Mouse (Mus musculus) thymus, postnatal 36 days (tissue): ENCODE data around the gene Armh3.
A peak's percentile ranks its signal among the peaks of the same experiment; 100 is the strongest.
"Not testable (repeated sequence)": the region's sequence is repeated elsewhere in the genome, so short reads cannot be mapped to it uniquely, and the experiment has no call there.

ENCODE experiments used
- DNase-seq, 2 experiments: peaks; one replicate each; pipeline ENCODE4 v3.0.0; 2022; ENCODE audit warnings: mixed read lengths in 2 of 2

Gene Armh3

DNA sequence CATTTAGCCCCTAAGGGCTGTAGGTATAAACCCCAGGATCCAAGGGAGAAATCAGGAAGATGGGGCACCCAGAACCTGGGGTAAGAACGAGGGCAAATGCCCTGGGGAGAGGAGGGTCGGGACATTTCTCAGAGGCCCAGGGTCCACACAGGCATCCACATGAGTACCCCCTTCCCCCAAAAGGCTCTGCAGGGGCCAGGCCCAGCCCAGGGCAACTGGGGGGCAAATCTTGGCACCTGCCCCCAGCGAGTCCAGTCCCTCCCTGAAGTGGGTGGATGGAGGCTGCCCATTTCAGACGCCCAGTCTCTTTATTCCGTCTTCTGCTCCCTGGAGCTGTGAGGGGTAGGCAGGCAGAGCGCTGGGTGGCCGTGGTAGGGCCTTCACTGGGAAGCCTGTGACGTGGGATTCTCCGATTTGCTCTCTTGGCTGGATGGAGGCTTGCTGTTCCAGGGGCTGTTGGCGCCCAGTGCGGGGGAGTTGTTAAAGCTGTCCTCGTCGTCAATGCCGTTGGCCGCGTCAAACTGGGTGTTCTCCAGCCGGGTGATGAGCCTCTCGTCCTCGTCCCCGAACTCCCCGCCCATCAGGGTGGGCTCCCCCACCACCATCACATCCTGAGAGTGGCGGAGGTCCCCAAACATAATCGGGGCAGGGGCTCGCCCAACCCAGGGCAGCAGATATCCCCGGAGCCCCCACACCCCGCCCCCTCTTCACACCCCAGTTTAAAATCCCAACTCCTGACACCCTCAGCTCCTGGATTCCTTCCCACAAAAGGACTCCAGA, 34.6 kb upstream of the Armh3 start:
- no peak for DNase-seq

- DNase-seq = no peak
Measured at GRCm38 (mm10) chr19:46031689-46032432, 33.6 kb upstream of the Armh3 start.

DNA sequence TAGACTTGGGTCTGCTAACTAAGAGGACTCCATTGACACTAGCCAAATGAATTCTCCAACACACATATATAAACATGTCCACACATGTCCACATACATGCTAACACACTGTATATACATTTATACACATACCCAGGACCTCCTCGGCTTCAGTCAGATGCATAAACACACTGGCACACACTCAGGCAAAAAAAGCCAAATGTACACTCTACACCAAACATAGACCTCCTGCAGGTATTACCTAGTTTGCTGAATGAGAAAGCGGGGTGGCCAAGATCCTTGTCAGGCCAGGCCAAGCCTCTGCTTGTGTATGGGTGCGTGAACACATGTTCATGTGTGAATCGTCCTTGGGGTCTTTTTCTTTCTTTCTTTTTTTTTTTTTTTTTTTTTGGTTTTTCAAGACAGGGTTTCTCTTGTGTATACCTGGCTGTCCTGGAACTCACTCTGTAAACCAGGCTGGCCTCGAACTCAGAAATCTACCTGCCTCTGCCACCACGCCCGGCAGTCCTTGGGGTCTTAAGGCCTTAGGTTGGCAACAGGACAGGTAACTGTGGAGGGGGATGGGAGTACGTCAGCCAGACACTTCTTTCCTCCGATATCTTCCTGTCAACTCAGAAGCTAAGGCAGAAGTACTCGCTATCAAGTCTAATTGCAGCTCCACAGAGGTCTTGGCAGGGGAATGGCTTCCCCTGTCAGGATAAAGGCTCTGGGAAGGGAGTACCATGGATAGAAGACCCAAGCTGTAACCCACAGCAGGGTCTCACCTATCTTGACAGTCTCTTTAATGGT, 32.1 kb upstream of the Armh3 start:
- DNase-seq = no peak

GRCm38 (mm10) chr19:46029652-46030051, 31.4 kb upstream of the Armh3 start:
- DNase-seq = no peak

DNA sequence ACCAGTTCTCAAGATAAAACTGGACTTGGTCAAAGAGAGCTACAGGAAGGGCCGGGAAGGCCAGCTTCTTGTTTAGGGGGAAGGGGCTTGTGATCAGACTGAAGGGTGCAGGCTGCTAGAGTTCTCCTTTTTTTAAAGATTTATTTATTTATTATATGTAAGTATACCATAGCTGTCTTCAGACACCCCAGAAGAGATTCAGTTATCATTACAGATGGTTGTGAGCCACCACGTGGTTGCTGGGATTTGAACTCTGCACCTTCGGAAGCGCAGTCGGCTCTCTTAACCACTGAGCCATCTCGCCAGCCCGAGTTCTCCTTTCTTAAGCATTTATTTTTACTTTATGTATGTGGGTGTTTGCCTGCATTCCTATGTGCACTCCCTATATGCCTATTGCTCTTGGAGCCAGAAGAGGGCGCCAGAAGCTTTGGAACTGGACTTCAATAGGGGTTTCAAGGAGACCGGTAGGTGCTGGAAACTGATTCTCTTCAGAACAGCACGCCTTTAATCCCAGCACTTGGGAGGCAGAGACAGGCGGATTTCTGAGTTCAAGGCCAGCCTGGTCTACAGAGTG, 30.5 kb upstream of the Armh3 start:
- DNase-seq = no peak

DNA sequence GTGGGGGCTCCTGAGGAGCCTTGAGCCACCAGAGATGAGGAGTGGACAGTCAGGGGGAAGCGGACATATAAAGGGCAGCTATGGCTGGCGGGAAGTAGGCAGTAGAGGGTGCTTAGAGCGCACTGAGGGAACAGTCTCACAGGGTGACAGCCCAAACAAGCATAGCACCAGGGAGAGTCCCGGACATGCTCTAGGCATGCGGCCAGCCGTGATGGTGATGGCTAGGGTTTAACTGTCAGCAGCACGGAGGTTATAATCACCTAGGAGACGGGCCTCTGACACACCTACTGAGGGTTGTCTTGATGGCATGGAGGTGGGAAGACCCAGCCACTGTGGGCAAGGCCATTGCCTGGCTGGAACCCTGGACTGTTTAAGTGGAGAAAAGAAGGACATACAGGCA, 28.3 kb upstream of the Armh3 start:
- DNase-seq = no peak

DNA sequence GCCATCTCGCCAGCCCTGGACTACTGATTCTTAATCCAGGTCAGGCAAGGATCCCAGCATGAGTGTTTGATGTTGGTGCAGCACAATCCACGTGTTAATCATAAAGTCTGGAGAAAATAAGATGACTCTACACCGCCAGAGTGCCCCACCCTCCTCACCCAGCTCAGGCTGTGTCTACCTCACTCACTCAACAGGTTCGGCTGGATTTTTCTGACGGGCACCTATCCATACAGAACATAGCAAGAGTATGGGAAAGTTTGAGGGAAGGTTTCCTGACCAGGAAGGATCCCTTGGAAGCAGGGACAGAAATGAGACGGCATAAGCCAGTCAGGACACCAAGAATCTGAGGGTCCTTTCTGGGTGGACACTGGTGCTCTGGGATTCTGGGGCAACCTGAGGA, 26.7 kb upstream of the Armh3 start:
- DNase-seq = no peak

- no peak for DNase-seq
Measured at GRCm38 (mm10) chr19:46016023-46016422, 17.7 kb upstream of the Armh3 start.

DNA sequence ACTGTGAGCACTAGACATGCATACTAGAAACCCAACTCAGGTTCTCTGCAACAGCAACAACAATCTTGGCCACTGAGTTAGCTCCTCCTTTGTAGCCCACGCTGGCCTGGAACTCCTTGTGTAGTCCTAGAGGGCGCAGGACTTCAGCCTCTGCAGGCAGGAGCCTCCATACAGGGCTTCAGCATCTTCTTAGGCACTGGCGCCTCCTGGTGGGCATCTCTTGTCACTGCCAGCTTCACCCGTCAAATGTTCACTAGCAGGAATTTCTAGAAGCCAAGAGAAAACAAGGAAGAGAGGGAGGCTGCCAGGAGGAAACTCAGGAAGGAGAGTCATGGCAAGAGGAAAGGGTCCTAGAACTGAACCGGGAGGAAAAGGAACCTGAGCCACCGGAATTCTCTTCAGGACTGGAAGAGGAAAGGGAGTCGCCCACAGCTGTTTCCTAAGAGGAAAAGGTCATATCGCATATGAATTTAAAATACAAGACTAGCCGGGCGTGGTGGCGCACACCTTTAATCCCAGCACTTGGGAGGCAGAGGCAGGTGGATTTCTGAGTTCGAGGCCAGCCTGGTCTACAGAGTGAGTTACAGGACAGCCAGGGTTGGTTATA, 16.4 kb upstream of the Armh3 start:
- peak; percentile 76 to 81 for DNase-seq

GRCm38 (mm10) chr19:46005680-46006079, 7.4 kb upstream of the Armh3 start:
- no peak for DNase-seq

- DNase-seq = peak in 1 of 2 experiments; percentile 11
Measured at GRCm38 (mm10) chr19:46004814-46005466, 6.7 kb upstream of the Armh3 start.

DNA sequence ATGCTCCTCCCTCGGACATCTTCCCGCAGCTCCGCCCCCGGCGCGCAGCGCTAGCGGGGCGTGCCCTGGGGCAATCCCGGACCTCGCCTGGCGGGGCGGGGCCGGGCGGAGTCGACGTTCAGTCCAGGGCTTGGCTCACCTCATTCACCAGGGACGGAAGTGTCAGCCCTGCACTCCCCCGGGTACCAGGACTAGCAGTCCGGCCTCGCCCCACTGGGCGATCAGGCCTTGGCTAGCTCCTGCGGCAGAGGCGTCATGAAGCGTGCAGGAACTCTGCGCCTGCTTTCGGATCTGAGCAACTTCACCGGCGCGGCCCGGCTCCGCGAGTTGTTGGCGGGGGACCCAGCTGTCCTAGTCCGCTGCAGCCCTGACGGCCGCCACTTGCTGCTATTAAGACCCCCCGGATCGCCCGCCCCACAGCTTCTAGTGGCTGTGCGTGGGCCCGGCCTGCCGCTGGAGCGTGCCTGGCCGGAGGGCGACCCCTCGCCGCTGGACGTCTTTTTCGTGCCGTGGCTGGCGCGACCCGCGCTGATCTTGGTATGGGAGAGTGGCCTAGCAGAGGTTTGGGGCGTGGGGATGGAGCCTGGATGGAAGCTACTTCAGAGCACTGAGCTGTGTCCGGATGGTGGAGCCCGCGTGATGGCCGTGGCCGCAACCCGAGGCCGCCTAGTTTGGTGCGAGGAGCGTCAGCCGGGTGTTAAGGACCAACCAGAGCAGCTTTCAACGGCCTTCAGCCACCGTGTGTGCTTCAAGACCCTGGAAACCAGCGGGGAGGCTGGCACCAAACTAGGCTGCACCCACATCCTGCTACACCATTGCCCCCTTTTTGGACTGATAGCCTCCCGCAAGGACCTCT, 5.3 kb upstream of the Armh3 start, which contains the start of gene Hps6:
TSS of gene Hps6 (plus strand) at position 138 of the 856 bp plus-strand sequence.
- DNase-seq = peak; percentile 84 to 88

GRCm38 (mm10) chr19:46002279-46002678, 4.0 kb upstream of the Armh3 start:
- DNase-seq = no peak

DNA sequence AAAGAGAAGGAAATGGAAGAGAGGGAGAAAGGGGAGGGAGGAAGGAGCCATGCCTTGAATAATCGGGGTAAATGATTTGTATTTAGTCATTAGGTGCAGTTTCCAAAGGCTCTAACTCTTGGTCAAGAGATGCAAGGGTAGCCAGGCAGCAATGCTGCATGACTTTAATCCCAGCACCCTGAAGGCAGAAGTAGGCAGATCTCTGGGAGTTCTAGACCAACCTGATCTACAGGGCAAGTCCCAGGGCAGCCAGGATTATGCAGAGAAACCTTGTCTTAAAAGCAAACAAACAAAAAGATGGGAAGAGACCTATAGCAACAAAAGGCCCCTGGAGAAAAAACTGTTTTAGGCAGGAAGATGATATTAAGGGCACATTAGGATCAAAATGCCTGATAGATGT, 1.1 kb upstream of the Armh3 start:
- DNase-seq = no peak

DNA sequence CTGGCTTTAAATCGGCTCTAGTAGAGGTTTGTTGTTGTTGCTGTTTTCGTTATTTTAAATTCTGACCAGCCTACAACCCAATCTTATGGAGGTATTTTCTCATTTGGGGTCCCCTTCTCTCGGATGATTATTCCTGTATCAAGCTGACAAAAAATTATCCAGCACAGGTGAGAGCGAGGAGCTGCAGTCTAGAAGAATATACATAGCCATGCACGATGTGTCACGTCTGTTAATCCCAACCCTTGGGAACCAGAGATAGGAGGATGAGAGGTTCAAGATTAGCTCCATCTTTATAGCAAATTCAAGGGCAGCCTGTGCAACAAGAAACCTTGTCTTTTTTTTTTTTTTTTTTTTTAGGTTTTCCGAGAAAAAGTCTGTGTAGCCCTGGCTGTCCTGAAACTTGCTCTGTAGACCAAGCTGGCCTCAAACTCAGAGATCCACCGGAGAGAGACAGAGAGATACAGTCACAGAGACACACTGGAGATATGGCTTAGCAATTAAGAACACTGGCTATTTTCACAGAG, 468 bp upstream of the Armh3 start:
- no peak for DNase-seq

DNA sequence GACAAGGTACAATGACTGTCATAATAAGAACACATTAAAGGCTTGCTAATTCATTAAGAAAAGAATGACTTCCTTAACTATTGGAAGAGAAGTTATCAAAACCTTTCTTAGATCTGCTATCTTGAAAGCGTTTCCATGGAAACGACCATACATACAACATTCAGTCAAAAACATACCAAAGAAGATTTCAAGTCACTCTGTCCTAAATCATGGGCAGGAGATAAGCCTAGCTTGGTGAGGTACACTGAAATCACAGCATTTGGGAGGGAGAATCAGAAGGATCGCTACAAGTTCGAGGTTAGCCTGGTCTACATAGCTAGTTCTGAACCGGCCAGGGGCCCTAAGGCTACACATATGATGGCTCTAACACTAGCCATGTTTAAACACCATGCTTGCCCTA, 923 bp downstream of the Armh3 start:
- no peak for DNase-seq

DNA sequence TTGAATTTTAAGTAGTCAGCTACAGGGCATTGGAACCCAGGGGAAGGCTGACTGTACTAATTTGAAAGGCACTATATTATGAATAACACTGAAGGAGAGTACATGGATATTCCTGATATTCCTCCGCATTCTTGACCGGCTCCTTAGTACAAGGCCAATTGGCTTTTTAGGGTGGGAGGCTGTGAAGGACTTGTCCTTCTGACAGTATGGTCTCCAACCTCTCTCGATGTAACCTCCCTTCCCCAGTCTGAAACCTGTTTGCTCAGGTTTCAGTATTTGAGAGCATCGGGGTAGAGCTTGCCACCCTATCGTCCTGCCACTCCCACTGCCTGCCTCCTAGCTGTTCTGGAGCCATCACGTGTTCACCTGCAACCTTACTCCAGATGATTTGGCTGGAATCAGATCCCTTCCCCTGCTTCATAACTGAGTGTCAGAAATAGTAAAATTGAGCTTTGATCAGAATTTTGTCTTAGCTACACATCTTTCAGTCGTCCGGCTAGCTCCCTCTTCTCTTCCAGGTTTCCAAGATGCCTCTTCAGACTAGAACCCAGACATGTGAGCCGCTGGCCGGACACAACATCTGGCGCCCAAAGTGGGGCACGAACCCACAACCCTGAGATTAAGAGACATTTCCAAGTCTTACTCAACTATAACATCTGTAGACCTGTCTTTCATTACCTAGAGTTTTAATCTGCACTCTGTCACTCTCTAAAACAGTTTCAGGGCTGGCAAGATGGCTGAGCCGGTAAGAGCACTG, 4.1 kb downstream of the Armh3 start:
- DNase-seq = no peak

- not testable (repeated sequence) for DNase-seq
Measured at GRCm38 (mm10) chr19:45993441-45993840, 4.8 kb downstream of the Armh3 start.

DNA sequence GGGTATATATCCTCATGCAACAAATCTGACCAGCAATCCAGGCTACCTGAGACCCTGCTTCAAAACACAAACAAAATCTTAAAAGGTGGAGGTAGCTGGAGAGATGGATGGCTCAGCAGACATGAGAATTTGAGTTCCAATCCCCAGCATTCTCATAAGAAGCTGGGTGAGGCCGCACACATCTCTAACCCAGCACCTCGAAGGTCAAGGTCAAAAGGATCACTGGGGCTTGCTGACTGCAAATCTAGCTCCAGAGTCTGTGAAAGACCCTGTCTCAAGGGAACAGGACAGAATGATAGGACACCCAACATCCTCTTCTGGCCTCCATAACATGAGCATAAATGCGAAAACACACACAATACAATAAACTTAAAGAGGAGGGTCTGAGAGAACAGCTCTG, 7.1 kb downstream of the Armh3 start:
- no peak for DNase-seq

DNA sequence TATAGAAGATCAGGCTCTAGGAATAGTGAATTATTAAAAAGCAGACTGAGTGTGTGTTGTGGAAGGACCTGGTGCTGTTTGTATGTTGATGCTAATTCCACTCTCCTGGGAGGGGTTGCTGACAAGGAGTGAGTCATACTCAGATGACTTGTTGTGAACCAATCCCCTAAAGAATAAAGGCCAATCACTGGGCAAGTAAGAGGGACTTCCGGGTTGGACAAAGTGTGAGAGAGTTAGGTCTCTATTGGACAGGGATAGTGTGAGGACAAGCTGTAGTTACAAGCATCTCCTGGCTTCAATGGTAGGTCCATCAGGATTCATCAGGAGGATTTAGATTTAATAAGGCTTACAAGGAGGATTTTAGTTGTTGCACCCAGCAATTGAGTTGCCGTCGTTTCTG, 10.1 kb downstream of the Armh3 start:
- no peak for DNase-seq
